Mouse (Mus musculus): ENCODE data around the gene Morc4. TPM values are rescaled to one million over a fixed set of nuclear protein-coding genes. Genes with fewer than 3 reads are reported as not detected.

Gene Morc4
- total RNA-seq (2023), result 0.28 TPM in 1 of 2 replicates, not detected in the other

DNA sequence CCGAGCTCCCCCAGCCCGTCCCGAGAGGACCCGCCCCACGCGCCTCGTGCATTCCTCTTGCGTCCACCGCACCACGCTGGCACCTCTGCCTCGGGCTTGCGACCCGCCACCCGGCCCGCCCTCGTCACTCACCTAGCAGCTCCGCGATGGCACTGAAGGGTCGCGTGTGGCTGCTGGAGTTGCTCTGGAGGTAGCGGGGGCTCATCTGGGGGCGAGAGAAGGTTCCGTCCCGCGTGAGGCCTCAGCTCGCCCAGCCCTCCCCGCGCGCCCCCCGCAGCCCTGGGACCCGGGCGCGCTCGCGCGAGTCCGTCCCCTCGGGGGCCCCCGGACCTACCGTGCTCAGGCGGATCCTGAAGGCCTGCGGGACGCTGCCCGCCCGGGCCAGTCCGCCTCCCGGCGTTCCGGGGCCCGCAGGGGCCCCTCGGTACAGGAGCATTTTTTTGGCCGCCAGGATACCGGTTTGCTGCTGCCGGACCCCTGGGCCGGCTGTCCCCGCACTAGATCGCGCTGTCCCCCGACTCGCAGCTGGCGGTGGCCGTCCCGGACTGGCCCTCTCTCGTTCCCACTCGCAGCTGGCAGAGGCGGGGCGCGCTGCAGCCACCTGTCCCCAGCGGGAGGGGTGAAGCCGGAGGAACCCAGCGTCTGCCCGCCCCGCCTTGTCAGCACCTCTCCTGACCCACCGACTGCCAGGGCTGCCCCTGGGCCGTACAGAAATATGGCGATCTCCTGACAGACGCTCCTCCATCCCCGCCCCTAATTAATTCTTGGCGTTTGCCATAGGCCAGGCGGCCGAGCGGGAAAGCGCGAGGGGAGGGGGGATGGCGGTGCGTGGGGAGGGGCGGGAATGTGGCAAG, at the start of gene Morc4:
Gene Morc4 (minus strand): TSS at position 740 of the 854 bp plus-strand sequence.

DNA sequence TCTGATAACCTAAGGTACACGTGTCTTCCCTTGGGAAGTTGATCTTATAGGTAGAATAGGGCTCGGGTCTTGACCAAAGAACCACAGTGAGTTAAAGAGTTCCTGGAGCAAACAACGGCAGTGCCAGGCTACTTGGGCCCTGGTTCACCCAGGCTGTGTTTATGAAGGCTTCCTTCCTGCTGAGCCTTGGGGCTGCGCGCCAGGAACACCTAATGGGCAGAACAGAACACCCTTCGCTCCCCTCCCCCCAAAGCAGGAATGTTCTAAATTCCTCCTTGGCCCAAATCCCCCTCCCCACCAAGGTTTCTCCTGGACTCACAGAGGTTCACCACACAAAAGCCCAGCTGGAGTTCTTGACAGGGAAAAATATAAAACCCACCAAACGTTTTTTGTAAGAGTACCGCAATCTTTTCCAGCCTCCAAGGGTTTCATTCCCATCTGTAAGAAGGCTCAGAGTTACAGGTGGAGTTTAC, 71.0 kb downstream of the Morc4 start, which contains the start of gene Cldn2:
Gene Cldn2 (plus strand): TSS at position 423 of the 473 bp plus-strand sequence.

GRCm38 (mm10) chrX:139782278-139783044, 89.0 kb downstream of the Morc4 start, which contains the start of gene Ripply1:
TSS of gene Ripply1 (minus strand) at chrX:139782353.

Other genes with a start within 250 kb of the Morc4 start
- gene Tbc1d8b, start 186.7 kb downstream of the Morc4 start, total RNA-seq (2023), result 4.7 and 4.8 TPM in 2 replicates
- gene Gm15013, start 157.2 kb downstream of the Morc4 start, total RNA-seq (2023), result not detected in 2 replicates
- not detected in 2 replicates for gene Ripply1, start 89.3 kb downstream of the Morc4 start, total RNA-seq (2023)
- not detected in 2 replicates for gene Cldn2, start 70.8 kb downstream of the Morc4 start, total RNA-seq (2023)
- 10.9 and 12.3 TPM in 2 replicates for gene Rbm41, start 126.9 kb upstream of the Morc4 start, total RNA-seq (2023)
- not detected in 2 replicates for gene Nup62cl, start 191.0 kb upstream of the Morc4 start, total RNA-seq (2023)
- not detected in 2 replicates for gene Pih1h3b, start 191.2 kb upstream of the Morc4 start, total RNA-seq (2023)